Mouse (Mus musculus) adrenal gland, adult 10 weeks (tissue): ENCODE results near the gene Otogl. TPM values are rescaled to one million over a fixed set of nuclear protein-coding genes. Genes with fewer than 3 reads are reported as not detected.

ENCODE experiments used
- polyA plus RNA-seq: library from polyadenylated mRNA; stranded (reverse); fragments of 350-450 nt; fragmentation: Illumina TruSeq; extraction: RNeasy Lipid Tissue Mini Kit (QIAGEN cat#74804); gene quantifications from one replicate; pipeline ENCODE4 v1.2.3, GENCODE M21; 2014; ENCODE audit warnings: low read depth, low replicate concordance

The Otogl gene
- 0.06 TPM for polyA plus RNA-seq

GRCm38 (mm10) chr10:107912084-107912573 lies at the start of gene Otogl:
Gene Otogl (minus strand): TSS chr10:107912134.

GRCm38 (mm10) chr10:107719806-107720205 lies 192.1 kb downstream of the Otogl start, which contains the start of gene Ptprq:
Gene Ptprq (minus strand): TSS chr10:107720051.

Other genes with a start within 250 kb of the Otogl start
- 1.7 TPM for gene Ptprq, start 192.1 kb downstream of the Otogl start, polyA plus RNA-seq